Mouse (Mus musculus): Measurements from ENCODE around the gene Pm20d1.

Gene Pm20d1

GRCm38 (mm10) chr1:131828297-131829126 is 31.3 kb downstream of the Pm20d1 start:
- DNase-seq (ENCODE audit: low spot score), result peak; percentile 46

DNA sequence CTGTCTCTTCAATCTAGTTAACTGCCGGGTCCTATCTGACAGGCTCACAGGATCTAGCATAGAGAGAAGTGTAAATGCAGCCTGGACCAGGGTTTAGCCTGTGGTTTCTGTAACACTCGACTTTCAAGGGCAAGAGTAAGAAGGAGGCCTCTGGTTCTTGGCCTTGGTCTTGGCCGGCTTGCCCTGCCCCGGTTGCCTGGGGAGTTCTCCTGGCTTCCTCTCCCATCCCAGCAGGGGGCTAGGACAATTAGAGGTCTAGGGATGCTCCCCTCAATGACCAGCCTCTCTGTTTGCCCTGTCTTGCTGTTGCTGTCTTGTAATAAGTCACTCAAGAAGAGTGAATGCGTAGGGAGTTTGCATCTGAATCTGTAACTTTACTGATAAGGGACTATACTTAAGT is 32.1 kb downstream of the Pm20d1 start:
- no peak for DNase-seq (ENCODE audit: low spot score)

DNA sequence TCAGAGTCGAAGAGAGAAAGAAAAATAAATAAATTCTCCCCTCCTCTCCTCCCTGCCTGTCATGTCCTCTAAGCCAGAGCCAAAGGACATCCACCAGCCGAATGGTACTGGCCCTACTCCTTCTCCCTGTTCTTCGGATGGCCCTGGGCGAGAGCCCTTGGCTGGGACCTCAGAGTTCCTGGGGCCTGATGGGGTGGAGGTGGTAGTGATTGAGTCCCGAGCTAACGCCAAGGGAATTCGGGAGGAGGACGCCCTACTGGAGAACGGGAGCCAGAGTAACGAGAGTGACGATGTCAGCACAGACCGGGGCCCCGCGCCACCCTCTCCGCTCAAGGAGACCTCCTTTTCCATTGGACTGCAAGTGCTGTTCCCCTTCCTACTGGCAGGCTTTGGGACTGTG is 33.4 kb downstream of the Pm20d1 start:
- DNase-seq (ENCODE audit: low spot score), result no peak

- DNase-seq (ENCODE audit: low spot score), result no peak
These were observed 33.9 kb downstream of the Pm20d1 start for GRCm38 (mm10) chr1:131830971-131831641.

DNA sequence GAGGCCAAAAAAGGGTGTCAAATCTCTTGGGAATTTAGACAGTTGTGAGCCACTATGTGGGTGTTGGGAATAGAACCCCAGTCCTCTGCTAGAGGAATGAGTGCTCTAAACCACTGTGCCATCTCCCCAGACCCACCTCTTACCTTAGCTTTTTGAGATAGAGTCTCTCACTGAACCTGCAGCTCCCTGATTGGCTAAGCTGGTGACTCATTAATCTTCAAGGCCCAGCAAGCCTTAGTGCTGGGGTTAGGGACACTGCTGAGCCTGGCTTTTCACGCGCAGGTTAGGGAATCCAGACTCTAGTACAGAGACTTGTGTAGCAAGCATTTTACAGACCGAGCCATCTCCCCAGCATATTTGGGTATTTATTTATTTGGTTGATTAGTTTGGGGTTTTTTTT is 39.9 kb downstream of the Pm20d1 start:
- DNase-seq (ENCODE audit: low spot score), result no peak

DNA sequence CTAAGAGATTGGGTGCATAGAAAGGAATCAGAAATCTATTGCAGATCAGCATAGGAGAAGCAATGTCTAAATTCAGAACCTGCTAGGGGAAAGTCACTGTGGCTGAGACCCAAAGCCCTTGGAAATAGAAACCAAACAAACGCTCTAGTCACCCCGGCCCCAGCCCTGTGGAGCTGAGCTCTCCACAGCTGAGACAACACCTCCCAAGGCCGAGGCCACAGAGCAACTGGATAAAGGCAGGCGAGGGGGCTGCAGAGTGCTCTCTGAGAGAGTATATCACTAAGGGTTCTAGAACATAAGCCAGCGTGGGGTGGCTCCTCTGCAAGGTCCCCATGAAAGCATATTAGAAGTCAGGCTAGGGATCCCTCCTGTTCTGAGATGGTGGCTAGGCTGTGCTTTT is 41.4 kb downstream of the Pm20d1 start:
- DNase-seq (ENCODE audit: low spot score), result peak; percentile 23

GRCm38 (mm10) chr1:131839279-131839678 is 42.1 kb downstream of the Pm20d1 start:
- DNase-seq (ENCODE audit: low spot score), result no peak

- DNase-seq (ENCODE audit: low spot score), result no peak
These were observed 45.0 kb downstream of the Pm20d1 start for GRCm38 (mm10) chr1:131842221-131842620.

- DNase-seq (ENCODE audit: low spot score), result no peak
These were observed 46.6 kb downstream of the Pm20d1 start for GRCm38 (mm10) chr1:131843758-131844157.

- DNase-seq (ENCODE audit: low spot score), result no peak
These were observed 47.7 kb downstream of the Pm20d1 start for GRCm38 (mm10) chr1:131844883-131845282.

- DNase-seq (ENCODE audit: low spot score), result no peak
These were observed 49.1 kb downstream of the Pm20d1 start for GRCm38 (mm10) chr1:131846255-131846654.

GRCm38 (mm10) chr1:131861811-131862210 is 64.6 kb downstream of the Pm20d1 start:
- DNase-seq (ENCODE audit: low spot score), result no peak

DNA sequence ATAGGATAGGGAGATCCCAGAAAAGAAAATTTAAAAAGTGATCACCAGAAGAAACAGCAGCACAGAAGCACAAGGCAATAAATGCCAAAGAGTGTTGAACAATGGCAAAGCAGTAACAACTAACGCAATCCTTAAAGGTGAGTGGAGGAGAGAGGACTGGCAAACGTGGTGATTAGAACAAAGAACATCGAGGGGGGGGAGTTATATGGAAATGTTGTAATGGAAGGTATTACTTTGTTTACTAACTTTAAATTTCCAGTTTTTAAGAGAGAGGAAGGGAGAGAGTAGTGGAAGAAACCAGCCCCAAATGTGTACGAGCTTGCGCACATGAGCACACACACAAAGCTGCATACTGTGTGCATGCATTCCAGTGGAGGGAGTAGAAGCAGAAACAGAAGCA is 68.4 kb downstream of the Pm20d1 start:
- DNase-seq (ENCODE audit: low spot score), result no peak

DNA sequence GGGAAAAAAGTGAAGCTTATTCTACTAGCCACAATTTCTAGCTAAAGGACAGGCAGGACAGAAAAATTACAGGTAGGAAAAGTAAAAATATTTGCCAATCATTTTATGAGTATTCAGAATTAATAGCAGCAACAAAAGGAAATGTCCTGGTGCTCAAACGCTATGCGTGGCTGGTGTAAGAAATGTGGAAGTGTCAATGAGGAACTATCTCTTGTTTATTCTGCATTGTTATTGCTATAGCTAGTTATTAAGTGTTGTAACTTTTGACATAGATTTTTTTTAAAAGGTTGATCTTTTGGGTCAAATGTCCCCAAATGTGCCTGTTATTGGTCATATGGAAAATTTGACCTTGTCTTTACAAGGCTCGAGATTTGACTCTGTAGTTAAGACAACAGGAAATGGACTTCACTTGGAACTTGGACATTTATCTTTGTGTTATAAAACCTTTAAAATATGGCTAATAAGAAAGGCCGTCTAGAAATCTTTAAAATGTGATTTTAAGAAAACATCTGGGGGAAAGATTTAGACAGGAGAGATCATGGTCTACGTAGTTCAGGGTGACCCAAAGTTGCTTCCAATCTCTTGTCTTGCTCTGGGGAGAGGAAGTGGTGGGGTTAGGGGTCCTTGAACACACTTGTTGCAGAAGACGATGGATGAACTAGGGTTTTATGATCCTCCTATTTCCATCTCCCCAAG is 69.3 kb downstream of the Pm20d1 start:
- no peak for DNase-seq (ENCODE audit: low spot score)

- DNase-seq (ENCODE audit: low spot score), result peak; percentile 91
These were observed 70.1 kb downstream of the Pm20d1 start, which contains the start of gene Rab29 for GRCm38 (mm10) chr1:131867093-131867945. Gene Rab29, plus strand, starts transcription at chr1:131867224.

DNA sequence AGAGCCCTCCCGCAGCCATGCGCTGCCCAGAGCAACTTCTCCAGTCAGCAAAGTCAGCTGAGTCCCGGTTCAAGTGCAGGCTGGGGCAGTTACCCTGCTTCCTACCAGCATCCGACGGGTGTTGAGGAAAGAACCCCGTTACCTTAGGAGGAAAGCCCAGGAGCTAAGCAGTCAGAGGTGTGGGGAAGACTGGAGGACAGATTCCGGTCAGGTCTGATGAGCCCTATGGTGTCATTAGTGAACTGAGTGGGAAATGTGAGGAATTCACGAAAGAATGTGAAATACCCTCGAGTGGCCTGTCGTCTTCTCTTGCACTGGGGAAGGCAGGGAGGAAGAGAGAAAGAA is 70.7 kb downstream of the Pm20d1 start:
- no peak for DNase-seq (ENCODE audit: low spot score)

DNA sequence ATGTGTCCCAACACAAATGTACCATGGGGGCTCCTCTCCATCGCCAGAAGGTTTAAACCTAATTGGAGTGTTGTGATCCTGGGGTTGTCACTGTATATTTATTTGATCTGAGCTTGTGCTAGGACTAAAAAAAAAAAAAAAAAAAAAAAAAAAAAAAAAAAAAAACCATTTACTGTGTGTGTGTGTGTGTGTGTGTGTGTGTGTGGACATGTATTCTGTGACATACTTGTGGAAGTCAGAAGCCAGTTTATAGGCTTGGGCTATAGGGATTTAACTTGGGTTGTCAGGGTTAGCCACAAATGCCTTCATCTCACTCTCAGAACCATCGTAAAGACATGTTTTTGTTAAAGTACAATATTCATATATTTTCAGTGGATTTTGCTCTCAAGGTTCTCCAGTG is 72.4 kb downstream of the Pm20d1 start:
- no peak for DNase-seq (ENCODE audit: low spot score)
